ENCODE assay signal across 18 mouse cellular contexts in the genomic region with DNA sequence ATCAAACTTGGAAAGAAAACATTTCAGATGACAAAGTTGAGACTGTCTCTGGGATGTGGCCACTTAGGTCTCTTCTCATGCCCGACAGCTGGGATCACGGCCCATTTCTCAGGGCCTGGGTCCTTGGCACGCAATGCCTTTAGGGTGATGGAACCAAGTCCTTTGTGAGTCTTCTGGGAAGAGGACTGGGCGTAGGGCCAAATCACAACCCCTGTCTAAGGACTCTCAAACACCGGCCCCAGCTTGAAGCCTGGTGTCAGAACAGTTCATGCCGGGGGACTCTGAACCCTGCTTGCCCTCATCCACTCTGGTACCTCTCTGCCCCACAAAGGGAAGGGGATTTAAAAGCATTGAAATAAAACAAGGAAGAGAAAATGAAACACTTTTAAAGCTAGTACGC. TPM values are rescaled to one million over a fixed set of nuclear protein-coding genes. Genes with fewer than 3 reads are reported as not detected.
A peak's percentile ranks its signal among the peaks of the same experiment; 100 is the strongest.
DNase-seq lines count a peak whose midpoint lies in the region; ATAC-seq and TF ChIP-seq lines count a peak whose summit lies in the region.
"Had no signal": no experiment of that assay in that cellular context is flagged by ENCODE, and none has a peak within 500 bp of the region (broad histone marks: within the 10 kb centered on the region; RNA-seq: fewer than 3 reads in every experiment).

No protein-coding gene starts in this region.

- H3K27me3 ChIP-seq in heart, embryonic 12.5 days (replicated peaks) = no peaks in the 10 kb centered on the region
- no peaks in the 10 kb centered on the region for H3K27me3 ChIP-seq in kidney, adult 2 months (replicated peaks; ENCODE audit: control insufficient read depth, insufficient read depth, low read length)
- no peaks in the 10 kb centered on the region for H3K27me3 ChIP-seq in midbrain, embryonic 14.5 days (ENCODE audit: control insufficient read depth, insufficient read depth, low read length)
- H3K27me3 ChIP-seq in midbrain, embryonic 10.5 days (ENCODE audit: low read depth, poor library complexity, severe bottlenecking) = no peaks in the 10 kb centered on the region
- H3K27me3 ChIP-seq: hindbrain, embryonic 13.5 days; limb, embryonic 12.5 days had no signal

- H3K9ac ChIP-seq in heart, embryonic 12.5 days = no peak overlapping the region
- H3K9ac ChIP-seq in midbrain, embryonic 14.5 days (replicated peaks; ENCODE audit: low read length) = no peak overlapping the region
- H3K9ac ChIP-seq: hindbrain, embryonic 13.5 days; limb, embryonic 12.5 days; liver, embryonic 14.5 days had no signal

- TF ChIP-seq CTCF in kidney, adult 2 months (conservative IDR thresholded peaks at IDR 0.05; ENCODE audit: insufficient read depth, insufficient read length, low read depth, low read length) = no peak

- H3K9me3 ChIP-seq in heart, embryonic 12.5 days (replicated peaks) = 0 out of 2 replicates have a peak, but pooled peaks cover 4% of the 10 kb centered on the region
- no peaks in the 10 kb centered on the region for H3K9me3 ChIP-seq in midbrain, embryonic 14.5 days (ENCODE audit: control insufficient read depth, low read length)
- no peaks in the 10 kb centered on the region for H3K9me3 ChIP-seq in midbrain, embryonic 10.5 days (replicated peaks)
- H3K9me3 ChIP-seq: heart, embryonic 10.5 days; hindbrain, embryonic 13.5 days had no signal

- no peaks in the 10 kb centered on the region for H3K36me3 ChIP-seq in heart, embryonic 12.5 days
- no peaks in the 10 kb centered on the region for H3K36me3 ChIP-seq in kidney, adult 2 months (ENCODE audit: control insufficient read depth, insufficient read depth, low read length)
- H3K36me3 ChIP-seq in midbrain, embryonic 14.5 days (ENCODE audit: control insufficient read depth, insufficient read depth, low read length) = no peaks in the 10 kb centered on the region
- peaks cover 11% of the 10 kb centered on the region for H3K36me3 ChIP-seq in midbrain, embryonic 10.5 days
- H3K36me3 ChIP-seq: heart, embryonic 10.5 days; hindbrain, embryonic 13.5 days had no signal

- 71% methylated on average over 7 of the region's 7 CpGs for WGBS in heart, embryonic 12.5 days
- WGBS in kidney, adult 2 months = 58% methylated on average over 7 of the region's 7 CpGs
- 75% methylated on average over 7 of the region's 7 CpGs for WGBS in midbrain, embryonic 14.5 days
- 93% methylated on average over 7 of the region's 7 CpGs for WGBS in midbrain, embryonic 10.5 days

- no peak overlapping the region for H3K27ac ChIP-seq in heart, embryonic 12.5 days (ENCODE audit: poor library complexity, severe bottlenecking)
- H3K27ac ChIP-seq in kidney, adult 2 months (ENCODE audit: insufficient read depth, low read depth, low read length) = no peak overlapping the region
- no peak overlapping the region for H3K27ac ChIP-seq in midbrain, embryonic 14.5 days (replicated peaks; ENCODE audit: low read depth, low read length)
- H3K27ac ChIP-seq in midbrain, embryonic 10.5 days (replicated peaks) = no peak overlapping the region
- H3K27ac ChIP-seq: heart, embryonic 10.5 days; hindbrain, embryonic 13.5 days; left cerebral cortex, adult 2 months; limb, embryonic 12.5 days; liver, embryonic 14.5 days had no signal

- peaks cover 16% of the 10 kb centered on the region for H3K4me1 ChIP-seq in heart, embryonic 12.5 days (replicated peaks)
- no peaks in the 10 kb centered on the region for H3K4me1 ChIP-seq in kidney, adult 2 months (ENCODE audit: control insufficient read depth, insufficient read depth, low read length)
- no peaks in the 10 kb centered on the region; the same call in 1 of the 2 replicates for H3K4me1 ChIP-seq in midbrain, embryonic 14.5 days (ENCODE audit: control insufficient read depth, insufficient read depth, low read length)
- 0 out of 2 replicates have a peak, but pooled peaks cover 3% of the 10 kb centered on the region for H3K4me1 ChIP-seq in midbrain, embryonic 10.5 days

- TF ChIP-seq POLR2A in kidney, adult 2 months (IDR thresholded peaks at IDR 0.05; ENCODE audit: low read depth, low read length) = no peak

- no peak overlapping the region for H3K4me2 ChIP-seq in heart, embryonic 12.5 days
- no peak overlapping the region for H3K4me2 ChIP-seq in midbrain, embryonic 14.5 days (ENCODE audit: low read length)
- H3K4me2 ChIP-seq: hindbrain, embryonic 13.5 days; limb, embryonic 12.5 days had no signal

- ATAC-seq in heart, embryonic 12.5 days (ENCODE audit: insufficient number of reproducible peaks, low FRiP score) = 0 out of 2 replicates have a peak, but pooled peaks have one; percentile 33
- ATAC-seq in midbrain, embryonic 14.5 days (ENCODE audit: low FRiP score, low TSS enrichment) = no peak
- ATAC-seq: intestine, postnatal 0 days had no signal

- DNase-seq in heart, adult 18-20 months = no peak
- peak; percentile 21 for DNase-seq in kidney, adult 2 months
- no peak for DNase-seq in kidney, adult 8-10 months
- DNase-seq in midbrain, embryonic 14.5 days = peak; percentile 23
- DNase-seq in midbrain, embryonic 10.5 days (ENCODE audit: low spot score) = no peak
- DNase-seq in liver = no peak
- DNase-seq: cerebellum, adult 9-11 months; gastrocnemius, postnatal 10 days; lung, postnatal 10 days; right cerebral cortex, postnatal 14 days had no signal

- H3K4me3 ChIP-seq in heart, embryonic 12.5 days = no peak overlapping the region
- no peak overlapping the region for H3K4me3 ChIP-seq in kidney, adult 2 months (ENCODE audit: insufficient read depth, low read depth, low read length)
- H3K4me3 ChIP-seq in midbrain, embryonic 14.5 days (replicated peaks; ENCODE audit: low read depth, low read length) = no peak overlapping the region
- no peak overlapping the region for H3K4me3 ChIP-seq in midbrain, embryonic 10.5 days
- H3K4me3 ChIP-seq: heart, embryonic 10.5 days; hindbrain, embryonic 13.5 days; left cerebral cortex, adult 2 months; limb, embryonic 12.5 days had no signal

RNA-seq across cellular contexts. Expression of a gene that starts 30.1 kb away (rescaled TPM):
- 8.9 and 9.2 TPM in 2 replicates for polyA plus RNA-seq in heart, embryonic 12.5 days (2016; fragmentation: Nextera tagmentation; extraction: Ambion mirVana)
- total RNA-seq in heart, adult 18-20 months (2021) = 1 to 10 TPM; 2.4 to 2.5 TPM
- 6.2 and 6.6 TPM in 2 replicates for polyA plus RNA-seq in kidney, adult 2 months (2012; rRNA removed)
- 1.4 and 3.0 TPM in 2 replicates for polyA plus RNA-seq in midbrain, embryonic 14.5 days (2014; fragmentation: Nextera tagmentation; extraction: Ambion mirVana)
- polyA plus RNA-seq in midbrain, embryonic 10.5 days (2016; fragmentation: Nextera tagmentation; extraction: Ambion mirVana) = 15.3 and 19.0 TPM in 2 replicates
- total RNA-seq: megakaryocyte, adult 5-6 weeks had no signal

RNA-seq across cellular contexts. Expression of a gene that starts 34.6 kb away (rescaled TPM):
- polyA plus RNA-seq in heart, embryonic 12.5 days (2016; fragmentation: Nextera tagmentation; extraction: Ambion mirVana) = 4.0 and 4.1 TPM in 2 replicates
- total RNA-seq in heart, adult 18-20 months (2021) = 10 to 100 TPM; 15.0 to 15.6 TPM
- 38.6 and 47.8 TPM in 2 replicates for polyA plus RNA-seq in kidney, adult 2 months (2012; rRNA removed)
- 5.5 and 5.6 TPM in 2 replicates for polyA plus RNA-seq in midbrain, embryonic 14.5 days (2014; fragmentation: Nextera tagmentation; extraction: Ambion mirVana)
- 2.9 and 3.4 TPM in 2 replicates for polyA plus RNA-seq in midbrain, embryonic 10.5 days (2016; fragmentation: Nextera tagmentation; extraction: Ambion mirVana)

Comparison
In these comparisons a context has a peak if more than half of its experiments do, and no peak if none do; other contexts are left out.
1. DNase-seq: peak in kidney, adult 2 months (single experiment) and midbrain, embryonic 14.5 days (single experiment); none in heart, adult 18-20 months (0 of 2), kidney, adult 8-10 months (0 of 2), midbrain, embryonic 10.5 days (single experiment) and liver (single experiment).